In the genomic region with DNA sequence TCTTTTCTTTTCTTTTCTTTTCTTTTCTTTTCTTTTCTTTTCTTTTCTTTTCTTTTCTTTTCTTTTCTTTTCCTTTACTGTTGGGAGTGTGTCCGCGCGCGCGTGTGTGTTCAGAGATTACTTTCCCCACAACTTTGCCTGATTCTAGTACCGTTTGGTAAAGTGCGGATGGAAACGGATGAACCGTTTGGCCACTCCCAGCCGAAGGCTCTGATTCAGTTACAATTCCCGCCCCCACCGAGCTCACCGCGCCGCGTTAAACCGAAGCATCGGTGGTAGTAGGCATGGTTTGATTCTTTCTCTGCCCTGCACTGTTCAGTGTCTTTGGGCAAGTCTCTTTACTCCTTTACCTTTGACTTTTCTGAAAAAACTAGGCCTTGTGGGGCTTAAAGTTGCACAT, we compare ENCODE assay signal across 8 mouse cellular contexts. TPM values are rescaled to one million over a fixed set of nuclear protein-coding genes. Genes with fewer than 3 reads are reported as not detected.
DNase-seq lines count a peak whose midpoint lies in the region; ATAC-seq and TF ChIP-seq lines count a peak whose summit lies in the region.

No protein-coding gene starts in this region.

- H3K27ac ChIP-seq in heart, adult 2 months = peak overlapping the region; percentile 95
- H3K27ac ChIP-seq in forebrain, embryonic 13.5 days = no peak overlapping the region
- H3K27ac ChIP-seq in limb, embryonic 15.5 days = peak overlapping the region; percentile 92

- intact Hi-C loops in heart, adult 2 months (cut with DNase I) = loop anchor here (1.0 kb wide), 1 partner anchor 16 kb away; no protein-coding TSS in a partner anchor
- intact Hi-C loops in left cerebral cortex, postnatal 4 days (cut with DNase I) = no loop called here

- peaks cover 4% of the 10 kb centered on the region for H3K36me3 ChIP-seq in heart, adult 2 months (ENCODE audit: control insufficient read depth, insufficient read depth, low read length)
- peaks cover 49% of the 10 kb centered on the region for H3K36me3 ChIP-seq in E14TG2a.4 (ENCODE audit: insufficient read depth, low read length)
- H3K36me3 ChIP-seq in forebrain, embryonic 13.5 days (ENCODE audit: poor library complexity, severe bottlenecking) = 0 out of 2 replicates have a peak, but pooled peaks cover 3% of the 10 kb centered on the region
- peaks cover 9% of the 10 kb centered on the region; the same call in 1 of the 2 replicates for H3K36me3 ChIP-seq in limb, embryonic 15.5 days

- peaks cover 2% of the 10 kb centered on the region; the same call in 1 of the 2 replicates for H3K79me2 ChIP-seq in heart, adult 2 months (replicated peaks; ENCODE audit: control insufficient read depth, insufficient read depth, low read length)

- ATAC-seq in forebrain, embryonic 13.5 days = no peak
- no peak for ATAC-seq in limb, embryonic 15.5 days (ENCODE audit: insufficient number of reproducible peaks, low FRiP score, low TSS enrichment, low read depth)

- H3K27me3 ChIP-seq in heart, adult 2 months (ENCODE audit: control insufficient read depth, insufficient read depth, low read length) = no peaks in the 10 kb centered on the region
- no peaks in the 10 kb centered on the region for H3K27me3 ChIP-seq in E14TG2a.4 (ENCODE audit: insufficient read depth, low read length)
- peaks cover 54% of the 10 kb centered on the region for H3K27me3 ChIP-seq in forebrain, embryonic 13.5 days
- no peaks in the 10 kb centered on the region for H3K27me3 ChIP-seq in limb, embryonic 15.5 days

- peak overlapping the region; percentile 73 for H3K4me3 ChIP-seq in heart, adult 2 months
- peak overlapping the region; percentile 92 for H3K4me3 ChIP-seq in E14TG2a.4 (replicated peaks; ENCODE audit: low read length)
- peak overlapping the region; percentile 52 for H3K4me3 ChIP-seq in forebrain, embryonic 13.5 days
- peak overlapping the region; percentile 64 for H3K4me3 ChIP-seq in limb, embryonic 15.5 days

- TF ChIP-seq EP300 in heart, adult 2 months (IDR thresholded peaks at IDR 0.05; ENCODE audit: insufficient read depth, low read depth, low read length) = no peak

- H3K4me2 ChIP-seq in forebrain, embryonic 13.5 days = peak overlapping the region; percentile 100
- H3K4me2 ChIP-seq in limb, embryonic 15.5 days = peak overlapping the region; percentile 94

- no peak for TF ChIP-seq CTCF in heart, adult 2 months (IDR thresholded peaks at IDR 0.05)
- TF ChIP-seq CTCF in E14TG2a.4 (conservative IDR thresholded peaks at IDR 0.05; ENCODE audit: low read length) = no peak

- no peak for TF ChIP-seq POLR2A in heart, adult 2 months (IDR thresholded peaks at IDR 0.05; ENCODE audit: insufficient read depth, low read depth, low read length)

- DNase-seq in heart, adult 2 months = no peak
- DNase-seq in heart, adult 11 months = no peak
- no peak for DNase-seq in urinary bladder, postnatal 4 days (ENCODE audit: low spot score in 2 of 2)
- no peak for DNase-seq in gastrocnemius, adult 18-20 months (ENCODE audit: low spot score)
- DNase-seq in left cerebral cortex, postnatal 4 days = no peak

- 12% methylated on average over 18 of the region's 18 CpGs for WGBS in heart, adult 2 months
- WGBS in forebrain, embryonic 13.5 days = 5% methylated on average over 18 of the region's 18 CpGs
- 9% methylated on average over 18 of the region's 18 CpGs for WGBS in limb, embryonic 15.5 days

- no peaks in the 10 kb centered on the region for H3K9me3 ChIP-seq in E14TG2a.4 (ENCODE audit: low read length)
- H3K9me3 ChIP-seq in forebrain, embryonic 13.5 days (replicated peaks) = no peaks in the 10 kb centered on the region
- H3K9me3 ChIP-seq in limb, embryonic 15.5 days = no peaks in the 10 kb centered on the region

- peak overlapping the region; percentile 52 for H3K9ac ChIP-seq in heart, adult 2 months (ENCODE audit: low read depth, low read length)
- H3K9ac ChIP-seq in forebrain, embryonic 13.5 days = no peak overlapping the region
- peak overlapping the region; percentile 69 for H3K9ac ChIP-seq in limb, embryonic 15.5 days

- H3K4me1 ChIP-seq in heart, adult 2 months (ENCODE audit: control insufficient read depth, insufficient read depth, low read length) = peaks cover 35% of the 10 kb centered on the region
- peaks cover 72% of the 10 kb centered on the region for H3K4me1 ChIP-seq in E14TG2a.4 (replicated peaks; ENCODE audit: low read depth, low read length)
- peaks cover 75% of the 10 kb centered on the region for H3K4me1 ChIP-seq in forebrain, embryonic 13.5 days
- peaks cover 91% of the 10 kb centered on the region for H3K4me1 ChIP-seq in limb, embryonic 15.5 days

RNA-seq across cellular contexts. Expression of a gene that starts 28.8 kb away (rescaled TPM):
- total RNA-seq in heart, adult 2 months (2021) = 10 to 100 TPM; 42.6 to 50.9 TPM
- polyA plus RNA-seq in heart, adult 2 months (2012; rRNA removed) = 19.5 and 21.8 TPM in 2 replicates
- 7.3 and 8.1 TPM in 2 replicates for polyA plus RNA-seq in forebrain, embryonic 13.5 days (2015; fragmentation: Nextera tagmentation; extraction: Ambion mirVana)
- 10.7 and 13.2 TPM in 2 replicates for polyA plus RNA-seq in limb, embryonic 15.5 days (2015; fragmentation: Nextera tagmentation; extraction: Ambion mirVana)
- total RNA-seq in gastrocnemius, adult 18-20 months (2021) = 10 to 100 TPM; 40.6 to 41.6 TPM
- 100 to 1,000 TPM in 1 of 2 experiments, 10 to 100 TPM in 1; 94.1 to 102 TPM for total RNA-seq in left cerebral cortex, postnatal 4 days (2021)
